Mouse (Mus musculus): ENCODE results near the gene Rpl3. TPM values are rescaled to one million over a fixed set of nuclear protein-coding genes. Genes with fewer than 3 reads are reported as not detected.
A peak's percentile ranks its signal among the peaks of the same experiment; 100 is the strongest.

Rpl3 gene
- total and polyA plus RNA-seq, 2 experiments = 304 to 399 TPM

DNA sequence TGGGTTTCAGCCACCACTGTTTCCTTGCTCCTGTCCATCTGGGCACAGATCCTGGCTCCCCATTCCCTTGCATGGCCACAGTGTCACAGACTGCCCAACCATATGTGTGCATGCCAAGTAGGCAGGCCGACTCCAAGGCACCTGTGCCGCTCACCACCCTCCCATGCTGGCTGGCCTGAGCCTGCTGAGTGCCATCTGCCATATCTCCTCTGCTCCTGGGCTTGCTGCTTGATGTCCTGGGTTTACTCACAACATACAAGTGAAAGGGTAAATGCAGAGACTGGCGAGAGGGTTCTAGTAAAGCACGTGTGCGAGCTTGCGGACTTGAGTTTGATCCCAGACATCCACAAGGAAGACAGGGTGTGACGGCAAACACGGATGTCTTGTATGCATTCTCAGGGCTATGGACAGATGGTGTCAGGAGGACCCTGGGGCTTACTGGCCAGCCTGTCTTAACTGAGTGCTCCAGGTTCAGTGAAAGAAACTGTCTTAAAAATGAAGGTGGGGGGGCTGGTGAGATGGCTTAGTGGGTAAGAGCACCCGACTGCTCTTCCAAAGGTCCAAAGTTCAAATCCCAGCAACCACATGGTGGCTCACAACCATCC is 30.2 kb upstream of the Rpl3 start:
- DNase-seq (ENCODE audit: extremely low read depth, low read depth, low spot score) = no peak
- H3K36me3 ChIP-seq (ENCODE audit: control insufficient read depth, insufficient read depth, low read length) = no peaks in the 10 kb centered on the region
- no peak for TF ChIP-seq POLR2A (IDR thresholded peaks at IDR 0.05; ENCODE audit: extremely low read depth, insufficient read depth, low read length)
- no peak for TF ChIP-seq CTCF (IDR thresholded peaks at IDR 0.05; ENCODE audit: low read depth, low read length)
- H3K27ac ChIP-seq (replicated peaks; ENCODE audit: insufficient read depth, low read depth, low read length) = no peak overlapping the region
- WGBS = 89% methylated on average over 9 of the region's 9 CpGs
- H3K79me2 ChIP-seq (ENCODE audit: control insufficient read depth, insufficient read depth, low read length) = no peaks in the 10 kb centered on the region
- no peak overlapping the region for H3K4me3 ChIP-seq (ENCODE audit: insufficient read depth, low read depth, low read length)
- no peak overlapping the region for H3K9ac ChIP-seq (ENCODE audit: low read depth, low read length)
- H3K4me1 ChIP-seq (ENCODE audit: control insufficient read depth, insufficient read depth, low read length) = no peaks in the 10 kb centered on the region
- no peaks in the 10 kb centered on the region for H3K27me3 ChIP-seq (ENCODE audit: control insufficient read depth, insufficient read depth, low read length)

DNA sequence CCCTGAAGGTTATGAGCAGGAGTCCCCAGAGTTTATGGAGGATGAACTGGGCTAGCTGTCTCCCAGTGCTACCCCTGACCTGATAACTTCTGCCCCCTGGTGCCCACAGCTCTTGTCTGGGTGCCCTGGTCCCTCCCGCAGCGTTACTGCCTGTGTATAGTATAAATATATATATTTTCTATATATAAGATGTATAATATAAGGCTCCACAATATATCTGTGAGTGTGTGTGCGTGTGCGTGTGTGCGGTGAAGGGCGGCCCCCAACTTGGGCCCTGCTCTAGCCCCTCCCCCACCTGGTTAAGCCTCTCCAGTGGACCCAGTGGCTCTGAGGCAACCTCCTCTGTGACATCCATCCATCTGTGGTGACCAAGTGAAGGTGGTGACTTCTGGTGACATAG is 27.4 kb upstream of the Rpl3 start:
- TF ChIP-seq POLR2A (IDR thresholded peaks at IDR 0.05; ENCODE audit: extremely low read depth, insufficient read depth, low read length) (no peak), CTCF (IDR thresholded peaks at IDR 0.05; ENCODE audit: low read depth, low read length) (no peak)
- H3K79me2 ChIP-seq (ENCODE audit: control insufficient read depth, insufficient read depth, low read length) = no peaks in the 10 kb centered on the region
- no peaks in the 10 kb centered on the region for H3K27me3 ChIP-seq (ENCODE audit: control insufficient read depth, insufficient read depth, low read length)
- 92% methylated on average over 6 of the region's 6 CpGs for WGBS
- no peaks in the 10 kb centered on the region for H3K4me1 ChIP-seq (ENCODE audit: control insufficient read depth, insufficient read depth, low read length)
- no peak for DNase-seq (ENCODE audit: extremely low read depth, low read depth, low spot score)
- no peaks in the 10 kb centered on the region for H3K36me3 ChIP-seq (ENCODE audit: control insufficient read depth, insufficient read depth, low read length)
- H3K4me3 ChIP-seq (ENCODE audit: insufficient read depth, low read depth, low read length) = no peak overlapping the region
- H3K9ac ChIP-seq (ENCODE audit: low read depth, low read length) = no peak overlapping the region
- no peak overlapping the region for H3K27ac ChIP-seq (replicated peaks; ENCODE audit: insufficient read depth, low read depth, low read length)

DNA sequence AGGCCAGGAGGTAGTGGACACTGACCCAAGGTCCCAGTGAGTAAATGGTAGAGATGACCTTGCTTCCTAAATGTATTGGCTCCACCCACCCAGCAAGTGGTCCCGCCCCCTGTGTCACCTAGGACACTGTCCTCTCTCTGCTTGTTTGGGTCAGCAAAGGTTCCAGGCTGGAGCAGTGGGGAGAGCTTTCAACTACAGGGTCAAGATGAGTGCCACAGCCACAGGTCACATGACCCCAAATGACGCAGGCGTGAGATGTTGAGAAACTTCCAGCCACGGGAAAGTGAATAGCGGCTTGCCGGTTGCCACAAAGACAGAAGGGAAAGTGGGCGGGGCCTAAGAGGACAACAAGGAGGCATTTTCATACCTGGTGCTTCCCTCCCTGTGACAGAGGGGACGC is 25.5 kb upstream of the Rpl3 start:
- H3K36me3 ChIP-seq (ENCODE audit: control insufficient read depth, insufficient read depth, low read length) = no peaks in the 10 kb centered on the region
- no peaks in the 10 kb centered on the region for H3K79me2 ChIP-seq (ENCODE audit: control insufficient read depth, insufficient read depth, low read length)
- H3K27ac ChIP-seq (replicated peaks; ENCODE audit: insufficient read depth, low read depth, low read length) = no peak overlapping the region
- 35% methylated on average over 8 of the region's 8 CpGs for WGBS
- no peak overlapping the region for H3K4me3 ChIP-seq (ENCODE audit: insufficient read depth, low read depth, low read length)
- peak; percentile 8 for DNase-seq (ENCODE audit: extremely low read depth, low read depth, low spot score)
- no peaks in the 10 kb centered on the region for H3K4me1 ChIP-seq (ENCODE audit: control insufficient read depth, insufficient read depth, low read length)
- no peak overlapping the region for H3K9ac ChIP-seq (ENCODE audit: low read depth, low read length)
- no peak for TF ChIP-seq CTCF (IDR thresholded peaks at IDR 0.05; ENCODE audit: low read depth, low read length)
- H3K27me3 ChIP-seq (ENCODE audit: control insufficient read depth, insufficient read depth, low read length) = no peaks in the 10 kb centered on the region

- Histone ChIP-seq H3K4me3 (ENCODE audit: insufficient read depth, low read depth, low read length) (no peak overlapping the region), H3K4me1 (ENCODE audit: control insufficient read depth, insufficient read depth, low read length) (no peaks in the 10 kb centered on the region), H3K9ac (ENCODE audit: low read depth, low read length) (no peak overlapping the region), H3K27me3 (ENCODE audit: control insufficient read depth, insufficient read depth, low read length) (no peaks in the 10 kb centered on the region), H3K27ac (replicated peaks; ENCODE audit: insufficient read depth, low read depth, low read length) (no peak overlapping the region), H3K36me3 (ENCODE audit: control insufficient read depth, insufficient read depth, low read length) (no peaks in the 10 kb centered on the region), H3K79me2 (ENCODE audit: control insufficient read depth, insufficient read depth, low read length) (no peaks in the 10 kb centered on the region)
- no peak for DNase-seq (ENCODE audit: extremely low read depth, low read depth, low spot score)
- TF ChIP-seq POLR2A (IDR thresholded peaks at IDR 0.05; ENCODE audit: extremely low read depth, insufficient read depth, low read length) = no peak
- TF ChIP-seq CTCF (IDR thresholded peaks at IDR 0.05; ENCODE audit: low read depth, low read length) = no peak
- WGBS = 69% methylated on average over 13 of the region's 13 CpGs
These were observed 24.5 kb upstream of the Rpl3 start for GRCm38 (mm10) chr15:80115866-80116794.

GRCm38 (mm10) chr15:80115256-80115655 is 23.6 kb upstream of the Rpl3 start:
- H3K36me3 ChIP-seq (ENCODE audit: control insufficient read depth, insufficient read depth, low read length) = no peaks in the 10 kb centered on the region
- TF ChIP-seq CTCF (IDR thresholded peaks at IDR 0.05; ENCODE audit: low read depth, low read length) (no peak), POLR2A (IDR thresholded peaks at IDR 0.05; ENCODE audit: extremely low read depth, insufficient read depth, low read length) (no peak)
- 60% methylated on average over 5 of the region's 5 CpGs for WGBS
- H3K4me3 ChIP-seq (ENCODE audit: insufficient read depth, low read depth, low read length) = no peak overlapping the region
- H3K27ac ChIP-seq (replicated peaks; ENCODE audit: insufficient read depth, low read depth, low read length) = no peak overlapping the region
- H3K79me2 ChIP-seq (ENCODE audit: control insufficient read depth, insufficient read depth, low read length) = no peaks in the 10 kb centered on the region
- no peak for DNase-seq (ENCODE audit: extremely low read depth, low read depth, low spot score)
- no peaks in the 10 kb centered on the region for H3K27me3 ChIP-seq (ENCODE audit: control insufficient read depth, insufficient read depth, low read length)
- H3K9ac ChIP-seq (ENCODE audit: low read depth, low read length) = no peak overlapping the region
- no peaks in the 10 kb centered on the region for H3K4me1 ChIP-seq (ENCODE audit: control insufficient read depth, insufficient read depth, low read length)

DNA sequence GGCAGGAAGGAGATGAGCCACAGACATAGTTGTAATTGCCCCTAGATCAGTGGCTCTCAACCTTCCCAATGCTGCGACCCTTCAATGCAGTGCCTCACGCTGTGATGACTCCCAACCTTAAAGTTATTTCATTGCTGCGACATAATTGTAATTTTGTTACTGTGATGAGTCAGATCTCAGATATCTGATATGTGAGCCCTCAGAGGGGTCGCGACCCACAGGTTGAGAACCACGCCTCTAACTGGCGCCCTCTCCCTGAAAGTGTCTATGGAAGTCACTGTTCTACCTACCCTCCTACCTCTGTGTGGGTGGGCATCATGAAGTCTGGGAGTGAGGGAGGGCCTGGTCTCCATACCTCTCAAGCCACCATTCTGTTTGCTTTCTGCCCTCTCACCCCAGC is 22.7 kb upstream of the Rpl3 start:
- DNase-seq (ENCODE audit: extremely low read depth, low read depth, low spot score) = no peak

More for the DNA sequence above, 22.7 kb upstream of the Rpl3 start:
- Histone ChIP-seq H3K4me1 (ENCODE audit: control insufficient read depth, insufficient read depth, low read length) (no peaks in the 10 kb centered on the region), H3K79me2 (ENCODE audit: control insufficient read depth, insufficient read depth, low read length) (no peaks in the 10 kb centered on the region), H3K9ac (ENCODE audit: low read depth, low read length) (no peak overlapping the region), H3K27ac (replicated peaks; ENCODE audit: insufficient read depth, low read depth, low read length) (no peak overlapping the region), H3K36me3 (ENCODE audit: control insufficient read depth, insufficient read depth, low read length) (no peaks in the 10 kb centered on the region), H3K27me3 (ENCODE audit: control insufficient read depth, insufficient read depth, low read length) (no peaks in the 10 kb centered on the region), H3K4me3 (ENCODE audit: insufficient read depth, low read depth, low read length) (no peak overlapping the region)
- 92% methylated on average over 7 of the region's 7 CpGs for WGBS
- TF ChIP-seq POLR2A (IDR thresholded peaks at IDR 0.05; ENCODE audit: extremely low read depth, insufficient read depth, low read length) = no peak
- no peak for TF ChIP-seq CTCF (IDR thresholded peaks at IDR 0.05; ENCODE audit: low read depth, low read length)

Measured in liver, adult 2 months (tissue).